Mouse (Mus musculus) heart, adult 9 months (tissue): ENCODE data around the gene Mrnip.

ENCODE experiments used
- DNase-seq, 2 experiments: peaks; one replicate each; pipeline ENCODE4 v3.0.0; 2022; ENCODE audit warnings: low spot score in 2 of 2

Gene Mrnip

GRCm38 (mm10) chr11:50225611-50226378, 51.6 kb downstream of the Mrnip start:
- no peak for DNase-seq

- DNase-seq, result no peak
Observed at GRCm38 (mm10) chr11:50226406-50226805, 52.2 kb downstream of the Mrnip start.

GRCm38 (mm10) chr11:50227226-50227625, 53.0 kb downstream of the Mrnip start:
- no peak for DNase-seq

GRCm38 (mm10) chr11:50227736-50228135, 53.5 kb downstream of the Mrnip start:
- DNase-seq, result no peak

DNA sequence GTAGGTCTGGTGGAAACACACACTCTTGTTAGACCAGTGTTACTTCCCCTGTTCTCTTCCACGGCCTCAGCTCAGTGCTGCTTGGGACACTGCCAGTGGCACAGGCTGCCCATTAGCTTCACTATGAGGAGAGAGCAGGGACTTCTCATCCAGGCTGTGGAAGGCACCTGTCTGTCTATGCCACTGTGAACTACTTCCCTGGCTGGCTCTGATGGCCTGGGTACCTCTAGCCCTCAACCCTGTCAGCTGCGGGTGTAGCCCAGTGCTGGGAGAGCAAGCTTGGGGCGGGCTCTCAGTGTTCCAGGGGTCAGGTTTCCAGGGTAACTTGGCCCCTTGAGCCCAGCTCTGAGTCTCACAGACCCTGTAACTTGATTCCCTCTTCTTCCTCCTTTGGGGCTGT, 54.5 kb downstream of the Mrnip start:
- DNase-seq, result no peak

GRCm38 (mm10) chr11:50229252-50229910, 55.1 kb downstream of the Mrnip start:
- no peak for DNase-seq

DNA sequence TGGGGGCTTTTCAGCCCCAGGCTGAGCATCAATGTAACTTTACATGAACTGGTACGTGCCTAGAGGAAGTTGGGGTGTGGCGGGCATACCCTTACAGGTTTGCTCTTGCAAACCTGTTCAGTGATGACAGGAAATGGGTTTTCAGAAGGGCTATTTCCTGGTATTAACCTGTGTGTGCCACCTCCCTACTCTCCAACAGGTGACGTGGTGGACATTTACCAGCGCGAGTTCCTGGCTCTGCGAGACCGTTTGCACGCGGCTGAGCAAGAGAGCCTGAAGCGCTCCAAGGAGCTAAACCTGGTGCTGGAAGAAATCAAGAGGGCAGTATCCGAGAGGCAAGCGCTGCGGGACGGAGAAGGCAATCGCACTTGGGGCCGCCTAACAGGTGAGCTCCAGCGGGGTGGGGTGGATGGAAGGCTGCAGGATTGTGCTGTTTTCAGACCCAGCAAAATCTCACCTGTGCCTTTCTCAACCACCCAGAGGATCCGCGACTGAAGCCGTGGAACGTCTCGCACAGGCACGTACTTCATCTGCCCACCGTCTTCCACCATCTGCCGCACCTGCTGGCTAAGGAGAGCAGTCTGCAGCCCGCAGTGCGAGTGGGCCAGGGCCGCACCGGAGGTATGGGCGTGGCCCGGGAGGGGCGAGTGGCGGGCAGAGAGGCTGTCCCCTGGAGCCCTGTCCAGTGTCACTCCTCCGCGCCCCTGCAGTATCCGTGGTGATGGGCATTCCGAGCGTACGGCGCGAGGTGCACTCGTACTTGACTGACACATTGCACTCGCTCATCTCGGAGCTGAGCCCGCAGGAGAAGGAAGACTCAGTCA, 56.4 kb downstream of the Mrnip start:
- no peak for DNase-seq

DNA sequence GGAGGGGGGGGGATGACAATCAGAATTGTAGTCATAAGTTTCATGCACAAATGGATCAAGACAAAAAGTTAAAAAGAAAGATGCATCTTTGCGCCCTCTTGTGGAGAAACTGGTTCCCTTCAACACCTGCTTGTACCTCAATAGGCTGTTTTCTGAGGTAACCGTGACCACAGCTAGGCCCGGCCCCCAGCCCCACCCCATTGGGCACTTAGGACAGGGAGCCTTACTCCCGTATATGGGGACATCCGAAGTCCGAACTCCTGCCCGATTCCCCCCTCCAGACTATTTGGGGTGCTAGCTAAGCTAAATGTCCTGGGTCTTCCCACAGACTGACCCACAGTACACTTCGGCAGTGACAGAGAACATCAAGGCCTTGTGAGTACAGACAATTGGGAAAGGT, 57.2 kb downstream of the Mrnip start:
- DNase-seq, result no peak

DNA sequence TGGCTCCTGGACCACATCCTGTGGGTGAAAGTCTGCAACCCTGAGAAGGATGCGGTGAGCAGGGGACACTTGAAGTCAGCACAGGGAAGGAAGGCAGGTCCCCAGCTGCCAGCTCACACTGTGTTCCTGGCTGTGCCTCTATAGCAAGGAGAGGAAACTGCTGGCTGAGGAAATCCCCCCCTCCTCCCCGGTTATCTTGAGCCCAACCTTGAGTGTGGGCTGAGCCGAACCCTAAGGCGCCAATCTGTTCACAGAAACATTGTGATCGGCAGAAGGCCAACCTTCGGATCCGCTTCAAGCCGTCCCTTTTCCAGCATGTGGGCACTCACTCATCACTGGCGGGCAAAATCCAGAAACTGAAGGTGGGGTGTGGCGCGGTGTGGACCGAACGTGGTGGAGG, 58.8 kb downstream of the Mrnip start:
- DNase-seq, result no peak

- no peak for DNase-seq
Observed at GRCm38 (mm10) chr11:50233993-50234392, 59.7 kb downstream of the Mrnip start.

- DNase-seq, result no peak
Observed at GRCm38 (mm10) chr11:50234606-50235005, 60.4 kb downstream of the Mrnip start.

DNA sequence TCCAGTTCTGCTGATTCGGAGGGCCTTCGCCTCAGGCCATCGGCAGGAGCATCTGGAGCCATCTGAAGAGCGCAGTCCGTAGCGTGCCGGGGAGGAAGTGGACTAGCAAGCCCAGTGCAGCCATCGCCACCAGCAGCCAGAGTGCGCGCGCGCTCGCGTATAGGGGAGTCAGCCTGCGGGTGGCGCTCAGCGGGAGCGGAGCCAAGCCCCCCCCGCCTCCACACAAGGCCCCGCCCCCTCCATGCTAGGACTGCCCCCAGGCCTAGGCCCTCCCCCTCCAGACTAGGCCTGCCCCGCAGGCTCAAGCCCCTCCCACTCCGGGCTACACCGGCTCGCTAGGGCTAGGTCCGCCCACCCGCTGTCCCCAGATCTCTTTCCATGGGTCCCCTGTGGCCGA, 62.3 kb downstream of the Mrnip start:
- DNase-seq, result peak; percentile 84 to 85

- DNase-seq, result no peak
Observed at GRCm38 (mm10) chr11:50236937-50237835, 62.9 kb downstream of the Mrnip start.

- DNase-seq, result peak; percentile 54 to 68
Observed at GRCm38 (mm10) chr11:50238324-50238723, 64.1 kb downstream of the Mrnip start, which contains the start of gene Ltc4s. Ltc4s (minus strand) TSS chr11:50238616.

DNA sequence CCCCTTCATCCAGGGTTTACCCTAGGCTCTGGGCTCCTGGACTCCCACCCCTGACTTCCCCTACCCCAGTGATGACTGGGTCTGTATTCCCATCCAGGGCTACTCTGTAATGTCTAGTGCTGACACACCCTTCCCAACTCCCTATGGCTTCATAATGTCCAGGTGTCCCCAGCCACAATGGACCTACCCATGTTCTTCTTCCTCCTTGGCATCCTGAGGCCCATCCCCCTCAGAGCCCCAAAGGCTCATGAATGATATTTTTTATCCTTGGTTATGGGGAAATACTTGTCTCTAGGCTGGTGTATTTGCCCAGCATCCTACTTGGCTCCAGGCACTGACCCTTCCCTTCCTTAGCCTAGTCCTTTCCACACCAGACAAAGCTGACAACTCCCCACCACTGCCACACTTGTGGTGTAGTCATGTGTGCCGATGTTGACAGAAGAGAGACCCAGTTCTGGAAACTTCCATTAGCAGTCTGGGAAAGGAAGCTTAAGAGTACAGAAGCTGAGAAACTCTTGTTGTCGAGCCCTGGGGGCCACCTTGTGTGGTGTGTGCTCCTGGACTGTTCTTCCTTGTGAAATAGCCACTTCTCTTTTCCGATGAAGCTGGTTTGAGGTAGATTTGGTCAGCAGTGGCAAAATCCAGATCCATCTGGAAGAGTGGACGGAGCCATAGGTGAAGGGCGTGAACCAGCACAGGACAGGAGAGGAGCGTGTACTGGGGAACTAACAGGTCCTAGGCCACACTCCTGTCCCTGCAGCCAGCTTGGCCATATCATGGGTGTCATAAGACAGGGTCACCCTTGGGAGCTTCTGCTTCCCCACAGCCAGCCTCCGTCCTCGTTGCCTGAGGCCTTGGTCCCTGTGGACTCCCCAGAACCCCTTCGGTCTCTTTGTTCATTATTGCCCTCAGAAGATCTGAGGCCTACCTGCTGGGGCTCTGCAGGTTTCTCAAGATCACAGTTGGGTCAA, 64.9 kb downstream of the Mrnip start:
- no peak for DNase-seq

GRCm38 (mm10) chr11:50240235-50240911, 66.1 kb downstream of the Mrnip start:
- peak in 1 of 2 experiments; percentile 66 for DNase-seq

GRCm38 (mm10) chr11:50243926-50244325, 69.7 kb downstream of the Mrnip start:
- no peak for DNase-seq

DNA sequence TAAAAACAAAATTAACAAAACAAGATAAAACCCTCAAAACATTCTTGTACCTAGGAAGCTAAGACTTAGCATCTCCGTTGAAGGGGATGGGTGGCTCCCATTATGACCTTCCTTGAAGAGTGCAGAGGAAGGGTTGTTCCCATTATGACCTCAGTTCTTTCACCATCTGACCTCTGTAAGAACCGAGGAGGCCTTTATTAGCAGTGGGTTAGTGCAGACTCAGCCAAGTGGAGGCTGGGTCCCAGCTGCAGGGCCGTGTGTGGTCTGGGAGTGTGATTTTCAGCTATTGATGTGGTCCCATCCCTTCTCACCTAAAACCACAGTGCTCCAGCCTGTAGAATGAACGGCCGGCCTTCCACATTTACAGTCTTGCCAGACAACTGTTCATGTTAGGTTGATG, 71.0 kb downstream of the Mrnip start:
- DNase-seq, result peak in 1 of 2 experiments; percentile 62

DNA sequence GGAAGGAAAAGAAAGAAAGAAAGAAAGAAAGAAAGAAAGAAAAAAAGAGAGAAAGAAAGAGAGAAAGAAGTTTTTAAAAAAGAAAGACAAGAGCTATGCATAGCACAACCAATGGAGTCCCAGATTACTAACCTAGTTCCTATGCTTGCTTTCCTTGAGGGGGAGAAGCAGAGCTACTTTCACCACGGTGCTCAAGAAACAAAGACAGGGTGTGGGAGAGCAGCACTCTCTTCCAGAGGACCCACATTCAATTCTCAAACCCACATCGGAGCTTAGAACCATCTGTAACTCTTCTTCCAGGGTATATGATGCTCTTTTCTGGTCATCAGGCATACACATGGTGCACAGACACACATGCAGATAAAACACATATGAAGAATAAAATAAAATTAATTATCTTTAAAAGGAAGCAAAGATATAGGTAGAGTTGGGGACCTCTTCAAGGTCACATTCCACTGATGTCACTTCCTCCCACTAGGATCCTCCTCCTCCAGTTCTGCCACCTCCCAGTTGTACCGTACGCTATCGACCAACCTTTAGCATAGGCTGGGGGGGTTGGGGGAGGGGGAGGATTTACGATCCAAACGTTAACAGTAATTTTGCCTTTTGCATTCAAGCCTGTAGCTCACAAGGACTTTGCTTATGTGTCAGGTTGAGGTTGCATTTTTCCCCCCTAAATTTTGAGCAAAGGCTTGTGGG, 74.4 kb downstream of the Mrnip start:
- DNase-seq, result no peak
